Mouse (Mus musculus) liver, postnatal 0 days (tissue): ENCODE data around the gene Paxip1. TPM values are rescaled to one million over a fixed set of nuclear protein-coding genes. Genes with fewer than 3 reads are reported as not detected.
A peak's percentile ranks its signal among the peaks of the same experiment; 100 is the strongest.

Source experiments
- ATAC-seq: fragments of 200-750 bp; cut with Nextera tagmentation; 2 replicates; pipeline ENCODE4 v1.8.0; 2017; ENCODE audit warnings: mild to moderate bottlenecking, moderate library complexity
- DNase-seq: peaks from one replicate; pipeline ENCODE4 v3.0.0-alpha.2; 2016
- H3K27ac ChIP-seq: fragments of 300-500 bp; sonication (generic); 2 replicates; pipeline ENCODE4 v1.5.1; 2014; ENCODE audit warnings: antibody characterized with exemption, moderate library complexity, mild to moderate bottlenecking, low read depth
- H3K27me3 ChIP-seq: fragments of 300-500 bp; sonication (generic); 2 replicates; pipeline ENCODE4 v1.6.1; 2014; ENCODE audit warnings: low read length, control low read depth, mixed read lengths; ENCODE audit not compliant: insufficient read depth
- H3K36me3 ChIP-seq: fragments of 300-500 bp; sonication (generic); replicated peaks from 2 replicates; pipeline ENCODE4 v1.6.1; 2014; ENCODE audit warnings: mild to moderate bottlenecking, control low read depth, low read length, moderate library complexity, mixed read lengths; ENCODE audit not compliant: insufficient read depth
- H3K4me1 ChIP-seq: fragments of 300-500 bp; sonication (generic); 2 replicates; pipeline ENCODE4 v1.6.1; 2014; ENCODE audit warnings: antibody characterized with exemption, mild to moderate bottlenecking, control low read depth; ENCODE audit not compliant: insufficient read depth
- H3K4me2 ChIP-seq: fragments of 300-500 bp; sonication (generic); 2 replicates; pipeline ENCODE4 v1.6.1; 2014; ENCODE audit warnings: low read depth, mild to moderate bottlenecking, low read length, moderate library complexity, mixed read lengths
- H3K4me3 ChIP-seq: fragments of 300-500 bp; sonication (generic); 2 replicates; pipeline ENCODE4 v1.5.1; 2014; ENCODE audit warnings: low read depth, low read length
- H3K9ac ChIP-seq: fragments of 300-500 bp; sonication (generic); replicated peaks from 2 replicates; pipeline ENCODE4 v1.6.1; 2014; ENCODE audit warnings: mild to moderate bottlenecking, moderate library complexity
- H3K9me3 ChIP-seq: fragments of 300-500 bp; sonication (generic); 2 replicates; pipeline ENCODE4 v1.6.1; 2016; ENCODE audit warnings: mild to moderate bottlenecking, control low read depth, low read length, mixed read lengths
- CTCF ChIP-seq: sonication (generic); IDR thresholded peaks from 2 replicates; pipeline ENCODE4 v1.5.1; 2016; ENCODE audit warnings: antibody characterized with exemption, low read depth
- EP300 ChIP-seq: IDR thresholded peaks from 2 replicates; pipeline ENCODE4 v1.6.1; 2016; ENCODE audit warnings: antibody characterized with exemption, low read depth, mild to moderate bottlenecking
- WGBS: fragments of 180-500 bp; shearing (Covaris S2); extraction: QIAGEN DNeasy Blood & Tissue Kit; methylation state at CpG from one replicate; pipeline ENCODE4 v1.1.7; 2014; ENCODE audit not compliant: insufficient replicate concordance; 5-methylcytosine and 5-hydroxymethylcytosine counted together
- polyA plus RNA-seq: library from polyadenylated mRNA; unstranded; fragments of >200 nt; fragmentation: Nextera tagmentation; extraction: Ambion mirVana; gene quantifications from 2 replicates; pipeline ENCODE4 v1.2.1, GENCODE M21; 2015

The Paxip1 gene
- polyA plus RNA-seq, 1 experiment from 2014 or later, result 7.2 TPM

DNA sequence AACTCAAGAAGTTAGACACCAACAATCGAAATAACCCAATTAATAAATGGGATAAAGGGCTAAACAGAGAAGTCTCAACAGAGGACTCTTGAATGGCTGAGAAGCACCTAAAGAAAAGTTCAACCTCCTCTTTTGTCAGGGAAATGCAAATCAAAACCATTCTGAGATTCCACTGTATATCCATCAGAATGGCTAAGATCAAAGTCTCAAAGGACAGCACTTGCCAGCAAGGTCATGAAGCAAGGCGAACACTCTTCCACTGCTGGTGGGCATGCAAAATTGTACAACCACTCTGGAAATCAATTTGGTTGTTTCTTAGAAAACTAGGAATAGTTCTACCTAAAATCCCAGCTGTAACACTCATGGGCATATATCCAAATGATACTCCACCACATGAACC is 22.8 kb upstream of the Paxip1 start:
- DNase-seq (no peak), ATAC-seq (no peak)
- no peaks in the 10 kb centered on the region for H3K36me3 ChIP-seq
- no peak overlapping the region for H3K27ac ChIP-seq
- H3K27me3 ChIP-seq, result no peaks in the 10 kb centered on the region
- no peaks in the 10 kb centered on the region for H3K9me3 ChIP-seq
- 81% methylated on average over 2 of the region's 2 CpGs for WGBS
- H3K4me1 ChIP-seq, result no peaks in the 10 kb centered on the region
- H3K4me3 ChIP-seq, result no peak overlapping the region
- TF ChIP-seq EP300, result no peak
- TF ChIP-seq CTCF, result no peak
- no peak overlapping the region for H3K4me2 ChIP-seq
- no peak overlapping the region for H3K9ac ChIP-seq

DNA sequence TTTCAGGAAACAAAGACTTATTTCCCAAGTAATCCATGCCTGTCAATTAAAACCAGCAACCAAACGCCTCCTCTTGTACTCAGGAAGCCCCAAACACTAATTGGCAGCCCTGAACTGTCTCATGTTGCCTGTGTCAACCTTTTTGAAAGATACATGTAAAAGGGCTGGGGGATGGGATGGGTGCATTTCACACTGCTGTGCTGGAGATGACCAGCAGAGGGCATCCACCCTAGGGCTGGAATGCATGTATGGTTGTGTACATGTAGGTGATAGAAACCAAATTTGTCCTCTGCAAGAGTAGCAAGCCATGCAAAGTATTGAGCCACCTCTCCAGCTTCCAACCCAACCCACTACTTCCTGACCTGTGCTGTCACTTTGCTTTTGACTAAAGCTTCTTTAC is 2.4 kb upstream of the Paxip1 start:
- H3K27ac ChIP-seq, result no peak overlapping the region
- peaks cover 2% of the 10 kb centered on the region; the same call in 1 of the 2 replicates for H3K36me3 ChIP-seq
- DNase-seq, result peak; percentile 83
- no peak overlapping the region for H3K4me3 ChIP-seq
- no peak for ATAC-seq
- peaks cover 24% of the 10 kb centered on the region for H3K4me1 ChIP-seq
- WGBS, result 12% methylated on average over 1 of the region's 1 CpGs
- H3K9ac ChIP-seq, result no peak overlapping the region
- no peak for TF ChIP-seq EP300
- peak; percentile 93 for TF ChIP-seq CTCF
- no peaks in the 10 kb centered on the region for H3K9me3 ChIP-seq
- no peak overlapping the region for H3K4me2 ChIP-seq
- no peaks in the 10 kb centered on the region for H3K27me3 ChIP-seq

DNA sequence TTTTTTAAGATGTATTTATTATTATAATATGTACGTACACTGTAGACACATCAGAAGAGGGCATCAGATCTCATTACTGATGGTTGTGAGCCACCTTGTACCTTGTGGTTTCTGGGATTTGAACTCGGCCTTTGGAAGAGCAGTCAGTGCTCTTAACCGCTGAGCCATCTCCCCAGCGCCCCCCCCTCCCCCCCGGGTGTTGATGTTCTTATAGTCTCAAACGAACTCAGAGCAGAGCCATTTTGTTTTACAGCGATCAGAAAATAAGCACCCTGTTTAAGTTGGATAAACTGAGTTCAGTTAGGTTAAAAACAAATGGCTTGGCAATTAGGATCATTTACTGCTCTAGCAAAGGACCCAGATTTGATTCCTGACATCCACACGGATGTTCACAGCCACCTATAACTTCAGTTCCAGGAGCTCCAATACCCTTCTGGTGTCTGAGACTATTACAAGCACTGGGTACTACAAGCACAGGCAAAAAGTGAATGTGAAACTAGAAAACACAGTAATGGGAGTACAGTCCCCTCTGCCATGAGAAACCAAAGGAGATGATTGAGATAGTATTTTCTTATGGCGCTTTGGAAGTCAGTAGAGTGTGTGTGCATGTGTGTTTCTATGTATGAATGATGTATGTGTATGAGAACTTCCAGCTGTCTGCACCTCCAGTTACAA is 1.2 kb upstream of the Paxip1 start:
- peak overlapping the region; percentile 89 for H3K9ac ChIP-seq
- H3K27ac ChIP-seq, result peak overlapping the region; percentile 96; the same call in 1 of the 2 replicates
- peaks cover 24% of the 10 kb centered on the region for H3K4me1 ChIP-seq
- ATAC-seq (no peak), DNase-seq (no peak)
- no peaks in the 10 kb centered on the region for H3K9me3 ChIP-seq
- H3K4me3 ChIP-seq, result peak overlapping the region; percentile 86
- peak overlapping the region; percentile 81 for H3K4me2 ChIP-seq
- WGBS, result 50% methylated on average over 9 of the region's 9 CpGs
- H3K36me3 ChIP-seq, result peaks cover 12% of the 10 kb centered on the region
- no peaks in the 10 kb centered on the region for H3K27me3 ChIP-seq
- no peak for TF ChIP-seq EP300
- no peak for TF ChIP-seq CTCF

GRCm38 (mm10) chr5:27792173-27792470 is 631 bp upstream of the Paxip1 start:
- Histone ChIP-seq H3K4me2 (peak overlapping the region; percentile 81), H3K4me1 (peaks cover 24% of the 10 kb centered on the region), H3K27ac (peak overlapping the region; percentile 96), H3K36me3 (peaks cover 17% of the 10 kb centered on the region), H3K9me3 (no peaks in the 10 kb centered on the region), H3K4me3 (peak overlapping the region; percentile 86), H3K9ac (peak overlapping the region; percentile 89), H3K27me3 (no peaks in the 10 kb centered on the region)
- DNase-seq (no peak), ATAC-seq (no peak)
- no peak for TF ChIP-seq CTCF
- no peak for TF ChIP-seq EP300
- WGBS, result 11% methylated on average over 8 of the region's 8 CpGs

- Histone ChIP-seq H3K9me3 (no peaks in the 10 kb centered on the region), H3K36me3 (peaks cover 30% of the 10 kb centered on the region), H3K27me3 (no peaks in the 10 kb centered on the region), H3K4me2 (peak overlapping the region; percentile 81), H3K4me1 (peaks cover 24% of the 10 kb centered on the region), H3K4me3 (peak overlapping the region; percentile 86), H3K27ac (peak overlapping the region; percentile 96), H3K9ac (peak overlapping the region; percentile 89)
- peak; percentile 76 for DNase-seq
- ATAC-seq, result peak; percentile 66
- TF ChIP-seq CTCF (no peak), EP300 (no peak)
- WGBS, result under 1% methylated on average over 34 of the region's 47 CpGs
Measured at GRCm38 (mm10) chr5:27790910-27791288, 592 bp downstream of the Paxip1 start.

- H3K4me1 ChIP-seq, result peaks cover 24% of the 10 kb centered on the region
- H3K4me2 ChIP-seq, result peak overlapping the region; percentile 81
- TF ChIP-seq CTCF (no peak), EP300 (no peak)
- DNase-seq, result no peak
- 26% methylated on average over 21 of the region's 21 CpGs for WGBS
- peak overlapping the region; percentile 96 for H3K27ac ChIP-seq
- H3K9ac ChIP-seq, result peak overlapping the region; percentile 89
- peak overlapping the region; percentile 86 for H3K4me3 ChIP-seq
- H3K9me3 ChIP-seq, result no peaks in the 10 kb centered on the region
- H3K27me3 ChIP-seq, result no peaks in the 10 kb centered on the region
- ATAC-seq, result no peak
- H3K36me3 ChIP-seq, result peaks cover 35% of the 10 kb centered on the region
Measured at GRCm38 (mm10) chr5:27790086-27790909, 1.2 kb downstream of the Paxip1 start.
